Mouse (Mus musculus): Measurements from ENCODE around the gene Ptpn22.

DNA sequence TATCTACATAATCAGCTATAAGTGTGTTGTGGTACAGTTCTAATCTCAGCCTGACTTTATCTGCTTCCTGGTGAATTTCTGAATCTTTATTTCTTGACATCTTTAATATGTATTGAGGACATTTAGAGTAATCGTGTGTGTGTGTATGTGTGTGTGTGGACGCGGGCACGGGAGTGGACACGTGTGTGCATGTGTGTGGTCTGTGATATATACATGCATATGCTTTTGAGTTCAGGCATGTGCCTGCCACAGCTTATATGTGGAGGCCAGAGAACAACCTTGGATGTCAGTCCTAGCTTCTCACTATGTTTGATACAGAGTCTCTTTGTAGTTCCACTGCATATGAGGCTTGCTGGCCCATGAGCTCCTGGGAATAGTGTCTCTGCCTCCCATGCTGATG, 23.1 kb upstream of the Ptpn22 start:
- TF ChIP-seq CTCF (IDR thresholded peaks at IDR 0.05; ENCODE audit: borderline replicate concordance, control insufficient read depth, extremely low read depth, insufficient read depth, low read length, poor library complexity) (no peak), POLR2A (IDR thresholded peaks at IDR 0.05; ENCODE audit: control insufficient read depth, extremely low read depth, insufficient read depth, low read length, poor library complexity) (no peak)

All from thymus, adult 2 months (tissue).